In the genomic region with DNA sequence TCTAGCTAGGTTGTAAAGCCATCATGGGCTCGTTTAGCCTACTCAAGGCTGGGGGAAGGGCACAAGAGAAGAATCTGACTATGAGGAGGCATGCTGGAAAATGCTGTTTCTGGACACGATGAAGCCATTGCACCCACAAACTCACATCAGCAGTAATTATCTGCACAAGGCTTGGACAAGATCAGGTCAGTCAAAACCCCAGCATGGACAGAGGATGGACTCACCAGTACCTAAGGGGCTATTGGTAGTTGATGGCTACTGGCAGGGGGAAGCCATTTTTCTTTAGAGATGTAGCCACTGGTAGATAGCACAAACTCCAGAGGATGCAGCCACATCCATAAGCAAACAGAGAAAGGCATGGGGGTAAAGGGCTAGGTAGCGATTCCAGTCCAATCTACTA, we compare ENCODE assay signal across 27 mouse cellular contexts.
"Had no signal": no experiment of that assay in that cellular context is flagged by ENCODE, and none has a peak within 500 bp of the region (broad histone marks: within the 10 kb centered on the region; RNA-seq: fewer than 3 reads in every experiment).

No protein-coding gene starts in this region.

- H3K4me3 ChIP-seq: gastrocnemius, adult 2 months; heart, adult 2 months; heart, embryonic 12.5 days; hindbrain, embryonic 10.5 days; hindbrain, embryonic 12.5 days; intestine, embryonic 15.5 days; kidney, embryonic 15.5 days; limb, embryonic 13.5 days; limb, embryonic 15.5 days; liver, embryonic 12.5 days had no signal

- H3K27ac ChIP-seq: gastrocnemius, adult 2 months; heart, adult 2 months; hindbrain, embryonic 10.5 days; hindbrain, embryonic 12.5 days; hindbrain, embryonic 14.5 days; intestine, embryonic 15.5 days; kidney, embryonic 15.5 days; kidney, postnatal 0 days; limb, embryonic 13.5 days; limb, embryonic 15.5 days; liver, embryonic 12.5 days; liver, embryonic 14.5 days had no signal

- ATAC-seq: hindbrain, embryonic 16.5 days; inflammation-experienced regulatory T-cells, adult 6 months; intestine, embryonic 15.5 days; intestine, postnatal 0 days; liver, embryonic 12.5 days had no signal

- H3K27me3 ChIP-seq: heart, embryonic 12.5 days; hindbrain, embryonic 12.5 days; intestine, embryonic 15.5 days; kidney, embryonic 15.5 days; limb, embryonic 13.5 days; limb, embryonic 15.5 days; liver, embryonic 12.5 days had no signal

- H3K36me3 ChIP-seq: heart, embryonic 12.5 days; hindbrain, embryonic 10.5 days; hindbrain, embryonic 12.5 days; intestine, embryonic 15.5 days; kidney, embryonic 15.5 days; limb, embryonic 13.5 days; limb, embryonic 15.5 days; liver, embryonic 12.5 days had no signal

- H3K9me3 ChIP-seq: heart, embryonic 12.5 days; hindbrain, embryonic 10.5 days; hindbrain, embryonic 12.5 days; intestine, embryonic 15.5 days; kidney, embryonic 15.5 days; limb, embryonic 13.5 days; limb, embryonic 15.5 days; liver, embryonic 12.5 days had no signal

- H3K4me2 ChIP-seq: heart, embryonic 12.5 days; hindbrain, embryonic 12.5 days; hindbrain, embryonic 14.5 days; intestine, embryonic 15.5 days; kidney, embryonic 15.5 days; limb, embryonic 13.5 days; limb, embryonic 15.5 days; liver, embryonic 12.5 days had no signal

- H3K9ac ChIP-seq: heart, embryonic 12.5 days; hindbrain, embryonic 12.5 days; hindbrain, embryonic 14.5 days; intestine, embryonic 15.5 days; kidney, embryonic 15.5 days; limb, embryonic 13.5 days; limb, embryonic 15.5 days; liver, embryonic 12.5 days; liver, embryonic 14.5 days had no signal

- H3K4me1 ChIP-seq: intestine, embryonic 15.5 days; kidney, embryonic 15.5 days; limb, embryonic 13.5 days; limb, embryonic 15.5 days; liver, embryonic 12.5 days had no signal

- DNase-seq: gastrocnemius, adult 2 months; gastrocnemius, postnatal 10 days; gastrocnemius, postnatal 25 days; heart, adult 2 months; heart, postnatal 10 days; heart, postnatal 4 days; kidney, adult 18-20 months; kidney, adult 9 months; kidney, postnatal 14 days; kidney, postnatal 36 days; layer of hippocampus, adult 9-11 months; layer of hippocampus, postnatal 36 days; left cerebral cortex, postnatal 4 days had no signal
